Mouse (Mus musculus): Measurements from ENCODE around the gene Akap13.
"Not testable (repeated sequence)": the region's sequence is repeated elsewhere in the genome, so short reads cannot be mapped to it uniquely, and the experiment has no call there.

Gene Akap13

DNA sequence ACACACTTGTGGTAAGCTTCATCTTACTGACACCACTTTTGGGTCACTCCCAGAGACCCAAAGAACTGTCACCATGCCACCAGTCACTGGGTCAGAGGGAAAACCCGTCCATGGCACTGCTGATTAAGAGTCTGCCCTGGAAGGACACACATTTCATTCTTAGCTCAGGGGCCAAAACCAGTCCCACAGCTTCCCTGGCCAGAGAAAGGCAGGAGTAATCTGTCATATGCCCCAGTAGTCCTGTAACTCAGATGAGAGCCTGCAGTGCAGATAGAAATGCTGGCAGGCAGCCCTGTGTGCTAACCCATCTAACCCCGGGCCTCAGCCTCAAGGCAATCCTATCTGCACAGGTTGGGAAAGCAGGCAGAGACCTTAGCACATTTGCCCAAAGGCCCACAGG is 306.9 kb downstream of the Akap13 start:
- not testable (repeated sequence) for DNase-seq (ENCODE audit: low spot score)

GRCm38 (mm10) chr7:75767080-75767769 is 311.9 kb downstream of the Akap13 start:
- DNase-seq (ENCODE audit: low spot score), result not testable (repeated sequence)

GRCm38 (mm10) chr7:75768169-75768568 is 312.8 kb downstream of the Akap13 start:
- DNase-seq (ENCODE audit: low spot score), result no peak

DNA sequence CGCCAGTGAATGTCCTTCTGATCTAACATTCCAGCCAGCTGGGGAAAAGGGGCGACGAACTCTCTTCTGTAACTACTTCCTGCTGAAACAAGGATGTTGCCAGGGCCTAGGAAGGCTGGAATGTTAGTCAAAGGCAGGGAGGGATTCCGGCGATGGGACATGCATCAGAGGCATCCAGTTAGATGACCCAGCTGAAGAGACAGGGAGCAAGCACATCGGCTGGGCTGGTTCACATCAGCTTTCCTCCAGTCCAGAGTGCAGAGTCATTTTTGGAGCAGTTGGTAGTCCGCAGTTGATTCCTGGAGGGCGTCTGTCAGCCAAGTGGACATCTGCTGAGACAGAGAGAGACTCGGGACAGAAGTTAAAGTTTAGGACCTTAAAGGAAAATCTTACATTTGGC is 314.6 kb downstream of the Akap13 start:
- DNase-seq (ENCODE audit: low spot score), result no peak

DNA sequence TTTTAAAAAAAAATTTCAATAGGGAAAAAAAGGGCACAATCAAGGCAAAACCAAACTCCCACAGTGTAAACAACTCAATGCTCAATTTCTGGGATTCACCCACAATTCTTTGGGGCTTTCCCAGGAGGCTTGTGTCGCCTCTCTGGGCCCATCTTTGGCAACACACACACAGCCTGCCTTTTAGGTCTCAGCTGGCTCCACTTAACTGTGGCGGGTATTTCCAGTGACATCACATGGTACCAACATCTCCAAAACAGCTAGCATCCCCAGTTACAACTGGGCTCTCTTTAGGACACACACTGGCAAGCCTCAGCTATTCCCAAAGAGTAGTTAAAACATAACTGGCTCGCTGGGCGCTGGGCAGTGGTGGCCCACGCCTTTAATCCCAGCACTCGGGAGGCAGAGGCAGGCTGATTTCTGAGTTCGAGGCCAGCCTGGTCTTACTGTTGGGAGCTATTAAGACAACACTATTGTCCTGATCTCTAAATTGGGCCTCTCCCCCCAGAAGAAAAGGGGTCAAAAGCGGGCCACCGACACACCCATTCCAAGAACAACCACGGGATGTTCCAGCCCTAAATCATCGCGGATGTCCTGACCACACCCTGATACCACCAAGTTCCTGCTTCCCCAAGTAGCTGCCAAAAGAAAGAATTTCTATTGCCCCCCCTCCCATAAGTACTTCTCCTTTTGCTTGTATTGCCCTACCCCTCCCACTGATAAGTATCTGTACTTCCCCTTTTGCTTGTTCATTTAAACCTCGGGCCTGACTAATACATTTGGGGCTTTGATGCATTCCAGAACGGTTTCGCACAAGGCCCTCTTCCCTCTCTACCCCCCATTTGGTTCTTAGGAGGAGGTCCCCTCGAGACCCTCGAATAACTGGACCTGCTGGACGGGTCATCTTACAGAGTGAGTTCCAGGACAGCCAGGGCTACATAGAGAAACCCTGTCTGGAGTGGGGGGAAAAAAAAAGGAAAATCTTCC is 319.1 kb downstream of the Akap13 start:
- not testable (repeated sequence) for DNase-seq (ENCODE audit: low spot score)

GRCm38 (mm10) chr7:75778053-75778452 is 322.7 kb downstream of the Akap13 start:
- DNase-seq (ENCODE audit: low spot score), result no peak

- DNase-seq (ENCODE audit: low spot score), result no peak
Measured at GRCm38 (mm10) chr7:75780812-75781211, 325.5 kb downstream of the Akap13 start.

DNA sequence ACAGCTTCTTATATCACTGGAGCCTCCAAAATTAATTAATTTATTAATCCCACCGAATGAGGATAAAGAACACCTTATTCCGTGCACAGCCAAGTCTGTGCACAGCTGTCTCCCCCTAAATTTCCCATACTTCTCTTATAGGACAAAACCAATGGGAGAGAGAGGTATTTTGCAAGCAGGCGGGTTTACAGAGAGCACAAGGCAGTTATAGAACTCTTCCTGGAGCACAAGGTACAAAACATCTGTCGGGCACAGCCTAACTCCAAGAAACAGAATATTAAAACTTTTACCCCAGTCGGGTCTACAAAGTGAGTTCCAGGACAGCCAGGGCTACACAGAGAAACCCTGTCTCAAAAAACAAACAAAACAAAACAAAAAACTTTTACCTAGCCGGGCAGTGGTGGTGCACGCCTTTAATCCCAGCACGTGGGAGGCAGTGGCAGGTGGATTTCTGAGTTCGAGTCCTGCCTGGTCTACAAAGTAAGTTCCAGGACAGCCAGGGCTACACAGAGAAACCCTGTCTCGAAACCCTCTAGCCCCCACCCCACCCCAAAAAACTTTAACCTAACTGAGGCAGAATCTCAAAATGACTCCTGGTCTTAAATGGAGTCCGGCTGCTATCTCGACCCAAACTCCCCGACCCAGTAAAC is 326.1 kb downstream of the Akap13 start:
- DNase-seq (ENCODE audit: low spot score), result no peak

GRCm38 (mm10) chr7:75781948-75782722 is 326.8 kb downstream of the Akap13 start:
- peak; percentile 86 for DNase-seq (ENCODE audit: low spot score)

GRCm38 (mm10) chr7:75782723-75783011 is 327.3 kb downstream of the Akap13 start:
- DNase-seq (ENCODE audit: low spot score), result no peak

GRCm38 (mm10) chr7:75785388-75786328 is 330.3 kb downstream of the Akap13 start:
- no peak for DNase-seq (ENCODE audit: low spot score)

DNA sequence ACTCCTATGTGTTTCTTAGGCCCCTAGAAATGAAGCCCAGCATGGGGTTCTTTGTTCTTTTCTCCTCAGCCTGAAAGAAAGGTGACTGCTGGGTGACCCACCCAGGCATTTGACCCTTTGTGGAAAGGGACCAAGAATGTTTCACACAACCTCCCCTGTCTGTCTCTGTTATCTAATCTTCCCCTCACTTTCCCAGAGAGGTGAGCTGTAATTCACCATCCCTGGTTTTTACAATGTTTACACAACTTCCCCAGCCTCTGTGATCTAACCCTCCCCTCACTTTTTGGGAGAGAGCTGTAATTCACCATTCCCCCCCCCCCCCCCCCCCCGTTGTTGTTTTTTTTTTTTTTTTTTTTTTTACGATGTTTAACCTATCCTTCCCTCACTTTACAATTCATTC is 331.5 kb downstream of the Akap13 start:
- no peak for DNase-seq (ENCODE audit: low spot score)

GRCm38 (mm10) chr7:75787371-75787770 is 332.0 kb downstream of the Akap13 start:
- DNase-seq (ENCODE audit: low spot score), result no peak

DNA sequence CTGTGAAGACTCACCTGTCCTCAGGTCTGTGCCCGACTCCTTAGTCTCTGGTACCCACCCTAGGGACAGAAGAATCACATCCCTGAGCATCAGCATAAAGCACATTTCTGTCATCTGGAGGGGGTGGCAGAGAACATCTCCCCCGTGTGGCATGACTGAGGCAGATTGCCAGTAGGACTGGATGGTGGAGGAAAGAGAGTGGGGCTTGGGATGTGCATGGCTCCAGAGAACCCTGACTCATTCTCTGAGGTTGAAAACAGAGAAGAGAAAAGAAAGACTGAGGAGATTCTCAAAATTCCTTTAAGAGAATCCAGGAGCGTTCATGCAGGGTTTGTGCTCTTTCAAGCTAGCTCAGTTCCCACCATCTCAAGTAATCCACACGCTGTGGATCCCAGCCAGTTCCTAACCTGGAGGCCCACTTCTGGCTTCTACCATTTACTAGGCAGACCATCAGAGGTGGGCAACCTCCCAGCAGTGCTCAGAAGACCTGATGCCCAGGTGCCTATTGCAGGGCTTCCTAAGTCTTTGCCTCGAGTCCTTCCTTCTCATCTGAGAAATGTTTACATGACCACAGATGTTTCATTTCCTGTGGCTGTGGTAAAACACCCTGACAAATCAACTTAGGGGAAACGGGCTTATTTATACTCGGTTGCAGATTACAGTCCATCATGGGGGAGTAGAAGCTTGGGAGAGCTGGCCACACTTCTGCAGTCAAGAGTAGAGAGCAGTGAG is 332.9 kb downstream of the Akap13 start:
- DNase-seq (ENCODE audit: low spot score), result not testable (repeated sequence)

DNA sequence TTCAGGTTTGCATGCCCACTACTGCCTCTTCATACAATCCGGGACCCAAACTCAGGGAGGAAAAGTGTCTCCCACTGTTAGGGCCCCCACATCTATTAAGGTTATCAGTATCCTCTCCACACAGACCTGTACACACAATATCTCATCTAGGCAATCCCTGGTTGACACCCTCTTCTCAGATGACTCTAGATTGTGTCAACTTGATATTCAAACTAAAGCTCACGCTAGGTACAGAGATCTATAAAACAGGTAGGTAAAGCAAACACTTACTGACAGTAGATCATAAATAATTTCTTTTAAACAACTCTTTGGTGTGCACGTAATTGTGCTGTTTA is 333.4 kb downstream of the Akap13 start:
- DNase-seq (ENCODE audit: low spot score), result not testable (repeated sequence)

- DNase-seq (ENCODE audit: low spot score), result no peak
Measured at GRCm38 (mm10) chr7:75789746-75790145, 334.4 kb downstream of the Akap13 start.

DNA sequence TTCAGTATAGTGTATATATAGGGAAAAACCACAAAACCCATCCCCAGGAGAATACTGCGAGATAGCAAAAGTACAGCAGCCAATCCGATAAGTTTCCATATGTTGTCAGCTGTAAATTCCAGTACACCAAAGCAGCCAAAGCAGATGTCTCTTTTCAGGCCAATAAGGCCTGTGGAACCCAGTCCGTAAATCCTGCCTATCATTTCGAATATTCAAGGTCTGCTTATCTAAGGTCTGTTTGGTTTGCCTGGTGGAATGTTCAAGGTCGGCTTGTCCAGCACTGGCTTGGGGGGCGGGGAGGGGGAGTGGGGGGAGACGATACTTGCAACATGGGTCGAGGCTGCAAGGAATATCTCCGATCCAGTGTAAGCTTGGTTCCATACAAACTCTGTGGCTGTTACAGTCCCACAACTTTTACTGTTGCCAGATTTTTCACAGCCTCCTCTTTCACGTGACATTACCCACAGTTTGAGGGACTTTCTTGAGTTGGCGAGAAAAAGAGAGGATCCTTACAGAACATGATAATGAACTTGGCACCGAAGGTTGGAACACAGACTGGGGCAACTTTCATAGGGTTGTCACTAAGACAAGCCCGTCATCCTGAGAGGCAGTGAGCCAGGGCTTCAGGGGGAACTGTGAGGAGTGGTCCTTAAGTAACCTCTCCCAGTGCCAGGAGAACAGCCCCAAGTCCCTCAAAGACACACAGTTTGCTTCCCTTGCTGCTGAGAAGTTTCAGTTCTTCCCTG is 335.9 kb downstream of the Akap13 start:
- not testable (repeated sequence) for DNase-seq (ENCODE audit: low spot score)

- no peak for DNase-seq (ENCODE audit: low spot score)
Measured at GRCm38 (mm10) chr7:75793091-75793490, 337.8 kb downstream of the Akap13 start.

GRCm38 (mm10) chr7:75793654-75794335 is 338.5 kb downstream of the Akap13 start:
- no peak for DNase-seq (ENCODE audit: low spot score)

Measured in ovary, postnatal 36 days (tissue).